Mouse (Mus musculus) kidney, postnatal 0 days (tissue): ENCODE measurements around the gene Adcy6. TPM values are rescaled to one million over a fixed set of nuclear protein-coding genes. Genes with fewer than 3 reads are reported as not detected.

ENCODE experiments used
- ATAC-seq: fragments of 200-750 bp; cut with Nextera tagmentation; replicated peaks from 2 replicates; pipeline ENCODE4 v1.8.0; 2017; ENCODE audit warnings: low read depth, moderate number of reproducible peaks, moderate TSS enrichment, moderate library complexity; ENCODE audit not compliant: low FRiP score
- DNase-seq: peaks from one replicate; pipeline ENCODE4 v3.0.0-alpha.2; 2016; ENCODE audit warnings: low spot score
- H3K27ac ChIP-seq: fragments of 300-500 bp; sonication (generic); 2 replicates; pipeline ENCODE4 v1.5.1; 2014; ENCODE audit warnings: mild to moderate bottlenecking
- H3K27me3 ChIP-seq: fragments of 300-500 bp; sonication (generic); 2 replicates; pipeline ENCODE4 v1.6.1; 2014; ENCODE audit warnings: low read length, mixed read lengths; ENCODE audit not compliant: insufficient read depth
- H3K36me3 ChIP-seq: fragments of 300-500 bp; sonication (generic); 2 replicates; pipeline ENCODE4 v1.6.1; 2014; ENCODE audit warnings: low read length, mixed read lengths; ENCODE audit not compliant: insufficient read depth
- H3K4me1 ChIP-seq: fragments of 300-500 bp; sonication (generic); replicated peaks from 2 replicates; pipeline ENCODE4 v1.6.1; 2014; ENCODE audit warnings: antibody characterized with exemption, low read length, mixed read lengths; ENCODE audit not compliant: insufficient read depth
- H3K4me2 ChIP-seq: fragments of 300-500 bp; sonication (generic); 2 replicates; pipeline ENCODE4 v1.6.1; 2014; ENCODE audit warnings: mild to moderate bottlenecking, low read length, moderate library complexity, mixed read lengths
- H3K4me3 ChIP-seq: fragments of 300-500 bp; sonication (generic); replicated peaks from 2 replicates; pipeline ENCODE4 v1.5.1; 2014; ENCODE audit warnings: low read depth, low read length
- H3K9ac ChIP-seq: fragments of 300-500 bp; sonication (generic); 2 replicates; pipeline ENCODE4 v1.6.1; 2014; ENCODE audit warnings: low read depth, low read length
- H3K9me3 ChIP-seq: fragments of 300-500 bp; sonication (generic); replicated peaks from 2 replicates; pipeline ENCODE4 v1.6.1; 2016; ENCODE audit warnings: low read length, inconsistent platforms, mixed read lengths
- CTCF ChIP-seq: IDR thresholded peaks from 2 replicates; pipeline ENCODE4 v1.5.1; 2016; ENCODE audit warnings: antibody characterized with exemption, low read depth, mild to moderate bottlenecking, moderate library complexity
- WGBS: fragments of 180-500 bp; shearing (Covaris S2); extraction: QIAGEN DNeasy Blood & Tissue Kit; methylation state at CpG from one replicate; pipeline ENCODE4 v1.1.7; 2014; 5-methylcytosine and 5-hydroxymethylcytosine counted together
- polyA plus RNA-seq: library from polyadenylated mRNA; unstranded; fragments of >200 nt; fragmentation: Nextera tagmentation; extraction: Ambion mirVana; gene quantifications from 2 replicates; pipeline ENCODE4 v1.2.1, GENCODE M21; 2015

The Adcy6 gene
- polyA plus RNA-seq, 1 experiment from 2014 or later = 16.8 TPM

DNA sequence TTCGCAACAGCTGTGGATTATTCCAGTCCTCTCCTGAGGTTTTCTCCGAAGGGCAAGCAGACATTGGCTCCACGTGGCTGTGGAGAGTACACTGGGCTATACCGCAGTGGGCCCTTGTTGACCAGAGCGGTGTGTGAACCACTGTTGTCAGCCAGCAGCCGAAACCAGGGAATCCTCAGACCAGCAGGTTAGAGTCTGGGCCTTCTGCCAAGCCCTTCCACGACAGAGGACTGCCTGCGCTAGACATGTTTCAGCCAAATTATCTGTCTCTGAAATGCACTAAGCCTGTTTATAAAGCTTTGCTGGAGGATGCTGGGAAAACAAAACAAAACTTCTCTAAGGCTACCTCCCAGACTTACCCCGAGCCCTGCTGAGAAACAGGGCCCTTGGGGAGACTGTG is 4.7 kb upstream of the Adcy6 start:
- Histone ChIP-seq H3K4me3 (no peak overlapping the region), H3K27me3 (no peaks in the 10 kb centered on the region), H3K36me3 (no peaks in the 10 kb centered on the region), H3K9ac (no peak overlapping the region), H3K27ac (peak overlapping the region; percentile 63), H3K9me3 (no peaks in the 10 kb centered on the region), H3K4me1 (0 out of 2 replicates have a peak, but pooled peaks cover 6% of the 10 kb centered on the region), H3K4me2 (no peak overlapping the region)
- no peak for TF ChIP-seq CTCF
- 61% methylated on average over 9 of the region's 9 CpGs for WGBS
- DNase-seq (no peak), ATAC-seq (no peak)

DNA sequence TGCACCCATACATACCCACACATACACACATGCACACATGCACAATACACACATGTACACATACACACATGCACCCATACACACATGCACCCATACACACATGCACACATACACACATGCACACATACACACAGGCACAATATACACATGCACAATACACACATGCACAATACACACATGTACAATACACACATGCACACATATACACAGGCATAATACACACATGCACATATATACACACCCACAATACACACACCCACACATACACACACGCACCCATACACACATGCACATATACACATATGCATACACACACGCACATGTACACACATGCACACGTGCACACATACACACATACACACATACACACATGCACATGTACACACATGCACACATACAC is 2.4 kb upstream of the Adcy6 start:
- no peaks in the 10 kb centered on the region for H3K36me3 ChIP-seq
- H3K4me3 ChIP-seq = no peak overlapping the region
- H3K27me3 ChIP-seq = no peaks in the 10 kb centered on the region
- no peak overlapping the region for H3K4me2 ChIP-seq
- ATAC-seq (no peak), DNase-seq (no peak)
- TF ChIP-seq CTCF = no peak
- H3K9ac ChIP-seq = no peak overlapping the region
- WGBS = 95% methylated on average over 3 of the region's 3 CpGs
- peaks cover 17% of the 10 kb centered on the region for H3K4me1 ChIP-seq
- no peaks in the 10 kb centered on the region for H3K9me3 ChIP-seq
- H3K27ac ChIP-seq = no peak overlapping the region

DNA sequence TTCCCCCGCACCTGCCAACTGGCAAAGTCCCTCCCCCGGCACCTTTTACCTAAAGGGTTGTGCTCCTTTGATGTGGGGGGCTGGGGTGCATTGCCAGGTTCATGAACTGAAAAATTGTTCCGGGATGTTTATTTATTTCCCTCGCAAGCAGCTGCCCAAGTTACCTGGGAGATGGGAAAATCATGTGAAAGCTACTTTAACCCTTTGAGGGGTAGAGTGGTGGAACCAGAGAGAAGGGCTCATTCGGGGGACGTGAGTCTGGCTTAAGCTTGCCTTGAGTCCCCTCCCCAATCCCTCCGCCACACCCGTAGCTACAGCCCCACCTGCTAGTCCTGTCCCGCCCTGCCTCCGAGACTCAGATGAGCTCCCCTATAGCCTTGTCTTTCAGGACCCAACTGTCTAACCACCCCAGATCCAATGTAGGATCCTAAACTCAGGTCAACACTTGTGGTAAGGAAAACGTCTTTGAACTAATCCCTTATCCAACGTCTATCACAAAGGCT is 306 bp upstream of the Adcy6 start:
- WGBS = 5% methylated on average over 12 of the region's 12 CpGs
- H3K9ac ChIP-seq = peak overlapping the region; percentile 93
- TF ChIP-seq CTCF = no peak
- no peaks in the 10 kb centered on the region for H3K9me3 ChIP-seq
- H3K4me3 ChIP-seq = peak overlapping the region; percentile 88
- H3K4me1 ChIP-seq = peaks cover 29% of the 10 kb centered on the region
- peak overlapping the region; percentile 93 for H3K4me2 ChIP-seq
- no peaks in the 10 kb centered on the region for H3K27me3 ChIP-seq
- no peaks in the 10 kb centered on the region for H3K36me3 ChIP-seq
- ATAC-seq = peak; percentile 12
- peak overlapping the region; percentile 97 for H3K27ac ChIP-seq
- no peak for DNase-seq

DNA sequence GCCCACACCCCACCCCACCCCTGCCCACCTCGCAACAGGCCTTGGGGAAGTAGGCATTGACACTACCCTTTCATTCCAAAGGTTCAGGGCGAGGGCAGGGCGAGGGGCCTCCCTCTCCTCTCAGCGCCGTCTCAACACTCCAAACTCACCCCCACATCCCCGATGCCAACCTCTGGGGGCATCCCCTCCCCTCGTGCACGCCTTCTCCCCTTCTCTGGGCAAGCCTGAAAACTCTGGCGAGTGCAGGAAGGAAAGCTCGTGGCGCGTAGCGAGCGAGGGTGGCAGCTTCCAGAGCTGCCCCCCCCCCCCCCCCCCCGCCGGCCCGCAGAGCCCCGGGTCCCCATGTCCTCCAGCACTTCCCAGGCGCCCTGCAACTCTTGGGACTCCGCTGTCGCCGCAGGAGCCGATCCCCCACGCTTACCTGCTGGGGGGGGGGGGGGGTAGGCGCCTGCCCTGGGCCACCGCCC is 1.1 kb downstream of the Adcy6 start:
- no peak for TF ChIP-seq CTCF
- Histone ChIP-seq H3K27ac (peak overlapping the region; percentile 97), H3K9me3 (no peaks in the 10 kb centered on the region), H3K4me1 (peaks cover 35% of the 10 kb centered on the region), H3K36me3 (peaks cover 7% of the 10 kb centered on the region), H3K4me2 (peak overlapping the region; percentile 93), H3K4me3 (peak overlapping the region; percentile 88), H3K9ac (peak overlapping the region; percentile 93), H3K27me3 (no peaks in the 10 kb centered on the region)
- ATAC-seq = peak; percentile 17
- DNase-seq = no peak
- whole genome bisulfite sequencing = 2% methylated on average over 7 of the region's 26 CpGs

DNA sequence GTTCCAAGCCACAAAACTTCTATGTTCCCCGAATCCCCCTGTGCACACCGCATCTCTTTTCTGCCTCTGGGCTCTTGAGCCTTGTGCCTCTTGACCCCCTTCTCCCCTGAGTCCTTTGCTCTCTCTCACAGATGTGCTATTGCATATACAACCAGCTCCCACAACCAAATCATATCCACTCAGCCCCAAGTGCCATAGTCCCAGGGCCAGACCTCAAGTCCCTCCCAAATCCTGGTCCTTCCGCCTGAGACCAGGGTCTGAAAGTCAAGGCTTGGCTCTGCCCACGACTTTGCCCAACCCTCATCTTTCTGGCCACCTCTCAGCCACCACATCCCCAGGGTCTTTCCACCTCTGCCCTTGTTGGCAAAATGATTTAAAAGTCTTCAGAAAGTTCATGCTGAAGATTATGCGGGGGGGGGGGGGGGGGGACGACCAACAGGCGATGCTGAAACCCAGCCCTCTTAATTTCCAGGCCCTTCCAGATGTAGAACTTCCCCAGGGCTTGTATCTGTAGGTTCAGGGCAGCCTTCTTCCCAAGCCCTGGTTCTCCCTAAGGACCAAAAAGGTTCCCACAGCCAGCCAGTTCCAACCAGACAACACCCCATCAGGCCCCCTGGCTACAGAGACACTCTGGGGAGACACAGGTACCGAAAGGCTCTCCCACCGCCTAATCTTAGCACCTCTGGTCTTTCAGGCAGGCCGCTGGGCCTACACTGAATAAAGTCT is 1.7 kb downstream of the Adcy6 start:
- Histone ChIP-seq H3K9ac (peak overlapping the region; percentile 93), H3K4me3 (peak overlapping the region; percentile 88), H3K27me3 (no peaks in the 10 kb centered on the region), H3K9me3 (no peaks in the 10 kb centered on the region), H3K36me3 (peaks cover 12% of the 10 kb centered on the region), H3K4me2 (peak overlapping the region; percentile 93), H3K4me1 (peaks cover 41% of the 10 kb centered on the region), H3K27ac (peak overlapping the region; percentile 97)
- no peak for TF ChIP-seq CTCF
- 2% methylated on average over 9 of the region's 10 CpGs for WGBS
- no peak for ATAC-seq
- DNase-seq = no peak

DNA sequence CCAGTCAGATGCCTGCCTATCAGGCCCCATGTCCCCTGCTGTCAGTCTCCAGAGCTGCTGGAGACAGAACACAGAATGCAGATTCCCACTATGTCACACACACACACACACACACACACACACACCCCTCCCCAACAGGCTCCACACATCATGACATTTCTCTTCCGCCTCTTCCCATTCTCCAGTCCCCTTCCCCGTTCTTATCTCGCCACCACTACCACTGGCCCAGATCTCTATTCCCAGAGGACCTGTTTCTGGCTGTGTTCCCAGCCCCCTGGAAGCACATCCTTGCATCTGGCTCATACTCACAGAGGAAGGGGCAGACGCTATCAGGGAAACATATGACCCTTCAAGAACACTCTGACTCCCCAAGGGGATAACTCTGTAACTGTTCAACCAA is 2.3 kb downstream of the Adcy6 start:
- Histone ChIP-seq H3K36me3 (peaks cover 14% of the 10 kb centered on the region), H3K9me3 (no peaks in the 10 kb centered on the region), H3K27me3 (no peaks in the 10 kb centered on the region), H3K4me1 (peaks cover 47% of the 10 kb centered on the region), H3K4me3 (peak overlapping the region; percentile 88), H3K27ac (peak overlapping the region; percentile 97), H3K4me2 (peak overlapping the region; percentile 93), H3K9ac (peak overlapping the region; percentile 93)
- TF ChIP-seq CTCF = no peak
- peak; percentile 85 for DNase-seq
- no peak for ATAC-seq
- WGBS = 25% methylated on average over 4 of the region's 4 CpGs
